Mouse (Mus musculus): ENCODE results near the gene Fam205a1. TPM values are rescaled to one million over a fixed set of nuclear protein-coding genes. Genes with fewer than 3 reads are reported as not detected.
"Not testable (repeated sequence)": the region's sequence is repeated elsewhere in the genome, so short reads cannot be mapped to it uniquely, and the experiment has no call there.

Gene Fam205a1
- not detected in 2 replicates for polyA plus RNA-seq (2015; fragmentation: Nextera tagmentation; extraction: Ambion mirVana)

GRCm38 (mm10) chr4:42853788-42854187, at the start of gene Fam205a1:
Gene Fam205a1 (minus strand): TSS chr4:42853888.
- not testable (repeated sequence) for H3K36me3 ChIP-seq (replicated peaks); H3K27me3 ChIP-seq (replicated peaks); H3K4me3 ChIP-seq; H3K4me1 ChIP-seq; H3K4me2 ChIP-seq; H3K9ac ChIP-seq; H3K27ac ChIP-seq; H3K9me3 ChIP-seq; ATAC-seq (replicated peaks)
- WGBS: 83% methylated on average over 1 of the region's 1 CpGs

- no peak for ATAC-seq (replicated peaks)
- Histone ChIP-seq H3K27me3 (replicated peaks) (no peaks in the 10 kb centered on the region), H3K4me2 (no peak overlapping the region), H3K9me3 (no peaks in the 10 kb centered on the region), H3K36me3 (replicated peaks) (no peaks in the 10 kb centered on the region), H3K27ac (no peak overlapping the region), H3K4me3 (no peak overlapping the region), H3K9ac (no peak overlapping the region), H3K4me1 (no peaks in the 10 kb centered on the region)
- 91% methylated on average over 5 of the region's 5 CpGs for WGBS
Measured at GRCm38 (mm10) chr4:42902730-42903129, 49.0 kb upstream of the Fam205a1 start.

- no peaks in the 10 kb centered on the region for H3K27me3 ChIP-seq (replicated peaks)
- no peak for ATAC-seq (replicated peaks)
- H3K27ac ChIP-seq: no peak overlapping the region
- no peak overlapping the region for H3K4me2 ChIP-seq
- no peak overlapping the region for H3K4me3 ChIP-seq
- no peak overlapping the region for H3K9ac ChIP-seq
- no peaks in the 10 kb centered on the region for H3K4me1 ChIP-seq
- no peaks in the 10 kb centered on the region for H3K9me3 ChIP-seq
- WGBS: 66% methylated on average over 9 of the region's 9 CpGs
- no peaks in the 10 kb centered on the region for H3K36me3 ChIP-seq (replicated peaks)
Measured at GRCm38 (mm10) chr4:42902174-42902573, 48.5 kb upstream of the Fam205a1 start.

DNA sequence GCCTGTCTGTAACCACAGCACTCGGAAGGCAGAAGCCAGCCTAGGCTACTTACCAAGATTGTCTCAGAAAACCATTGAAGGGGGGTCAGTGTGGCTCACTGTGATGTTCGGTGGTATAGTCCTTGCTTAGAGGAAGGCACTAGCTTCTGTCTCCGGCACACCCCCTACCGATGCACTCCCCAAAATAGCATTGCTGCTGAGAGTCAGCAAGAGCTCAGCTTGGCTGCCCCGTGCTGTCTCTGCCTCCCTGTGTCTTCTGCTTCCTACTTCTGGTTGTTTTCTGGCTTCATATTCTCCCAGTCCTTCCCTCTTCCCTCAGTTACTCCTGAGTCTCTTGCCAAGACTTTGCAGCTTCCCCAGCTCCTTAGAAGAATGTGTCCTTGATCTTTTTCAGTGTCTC, 47.2 kb upstream of the Fam205a1 start:
- H3K27me3 ChIP-seq (replicated peaks): no peaks in the 10 kb centered on the region
- no peaks in the 10 kb centered on the region for H3K4me1 ChIP-seq
- WGBS: 68% methylated on average over 5 of the region's 5 CpGs
- H3K9me3 ChIP-seq: no peaks in the 10 kb centered on the region
- H3K27ac ChIP-seq: no peak overlapping the region
- no peak overlapping the region for H3K4me2 ChIP-seq
- H3K4me3 ChIP-seq: no peak overlapping the region
- no peak overlapping the region for H3K9ac ChIP-seq
- H3K36me3 ChIP-seq (replicated peaks): no peaks in the 10 kb centered on the region
- ATAC-seq (replicated peaks): no peak

DNA sequence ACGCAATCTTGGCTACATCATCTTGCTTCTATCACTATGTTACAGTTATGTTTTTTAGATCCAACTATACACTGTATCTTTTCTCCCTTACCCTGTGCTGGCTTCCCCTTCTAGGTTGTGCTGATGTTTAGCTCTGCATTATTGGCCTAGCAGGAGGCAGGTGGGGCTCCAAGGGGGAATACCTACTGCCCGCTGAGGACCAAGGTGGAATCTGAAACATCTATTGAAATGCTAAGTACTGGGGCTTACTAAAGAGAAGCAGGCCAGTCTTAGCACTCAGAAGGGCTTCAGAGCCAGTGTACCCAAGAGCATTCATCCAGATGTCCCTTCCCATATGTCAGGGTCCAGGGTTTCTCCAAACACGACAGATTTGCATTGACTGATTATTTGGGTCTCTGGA, 45.2 kb upstream of the Fam205a1 start:
- ATAC-seq (replicated peaks): no peak
- H3K9me3 ChIP-seq: no peaks in the 10 kb centered on the region
- H3K27ac ChIP-seq: no peak overlapping the region
- no peaks in the 10 kb centered on the region for H3K36me3 ChIP-seq (replicated peaks)
- no peak overlapping the region for H3K9ac ChIP-seq
- no peak overlapping the region for H3K4me3 ChIP-seq
- H3K27me3 ChIP-seq (replicated peaks): no peaks in the 10 kb centered on the region
- H3K4me1 ChIP-seq: no peaks in the 10 kb centered on the region
- H3K4me2 ChIP-seq: no peak overlapping the region
- WGBS: 33% methylated on average over 3 of the region's 3 CpGs

GRCm38 (mm10) chr4:42895118-42895517, 41.4 kb upstream of the Fam205a1 start:
- no peak overlapping the region for H3K4me2 ChIP-seq
- H3K9me3 ChIP-seq: no peaks in the 10 kb centered on the region
- no peaks in the 10 kb centered on the region for H3K27me3 ChIP-seq (replicated peaks)
- no peaks in the 10 kb centered on the region for H3K4me1 ChIP-seq
- no peak overlapping the region for H3K9ac ChIP-seq
- H3K27ac ChIP-seq: no peak overlapping the region
- no peaks in the 10 kb centered on the region for H3K36me3 ChIP-seq (replicated peaks)
- ATAC-seq (replicated peaks): no peak
- WGBS: 52% methylated on average over 7 of the region's 7 CpGs
- H3K4me3 ChIP-seq: no peak overlapping the region

GRCm38 (mm10) chr4:42891176-42891575, 37.5 kb upstream of the Fam205a1 start:
- WGBS: 66% methylated on average over 7 of the region's 7 CpGs
- Histone ChIP-seq H3K4me1 (no peaks in the 10 kb centered on the region), H3K4me2 (no peak overlapping the region), H3K36me3 (replicated peaks) (no peaks in the 10 kb centered on the region), H3K9me3 (no peaks in the 10 kb centered on the region), H3K27me3 (replicated peaks) (no peaks in the 10 kb centered on the region), H3K27ac (no peak overlapping the region), H3K4me3 (no peak overlapping the region), H3K9ac (no peak overlapping the region)
- ATAC-seq (replicated peaks): no peak

- H3K4me3 ChIP-seq: no peak overlapping the region
- H3K9ac ChIP-seq: no peak overlapping the region
- H3K27ac ChIP-seq: no peak overlapping the region
- no peak for ATAC-seq (replicated peaks)
- H3K4me2 ChIP-seq: no peak overlapping the region
- no peaks in the 10 kb centered on the region for H3K4me1 ChIP-seq
- H3K9me3 ChIP-seq: no peaks in the 10 kb centered on the region
- 87% methylated on average over 6 of the region's 6 CpGs for WGBS
- no peaks in the 10 kb centered on the region for H3K27me3 ChIP-seq (replicated peaks)
- no peaks in the 10 kb centered on the region for H3K36me3 ChIP-seq (replicated peaks)
Measured at GRCm38 (mm10) chr4:42888806-42889205, 35.1 kb upstream of the Fam205a1 start.

GRCm38 (mm10) chr4:42886926-42887325, 33.2 kb upstream of the Fam205a1 start:
- Histone ChIP-seq H3K36me3 (replicated peaks) (no peaks in the 10 kb centered on the region), H3K27ac (no peak overlapping the region), H3K4me2 (no peak overlapping the region), H3K4me1 (no peaks in the 10 kb centered on the region), H3K4me3 (no peak overlapping the region), H3K9me3 (no peaks in the 10 kb centered on the region), H3K27me3 (replicated peaks) (no peaks in the 10 kb centered on the region), H3K9ac (no peak overlapping the region)
- no peak for ATAC-seq (replicated peaks)
- WGBS: 91% methylated on average over 6 of the region's 6 CpGs

GRCm38 (mm10) chr4:42880677-42880948, 26.9 kb upstream of the Fam205a1 start:
- Histone ChIP-seq H3K9ac (no peak overlapping the region), H3K27me3 (replicated peaks) (no peaks in the 10 kb centered on the region), H3K4me3 (no peak overlapping the region), H3K4me2 (no peak overlapping the region), H3K36me3 (replicated peaks) (no peaks in the 10 kb centered on the region), H3K9me3 (no peaks in the 10 kb centered on the region), H3K4me1 (no peaks in the 10 kb centered on the region), H3K27ac (no peak overlapping the region)
- ATAC-seq (replicated peaks): no peak
- 48% methylated on average over 1 of the region's 1 CpGs for WGBS

GRCm38 (mm10) chr4:42879829-42880676, 26.4 kb upstream of the Fam205a1 start:
- WGBS: 79% methylated on average over 16 of the region's 16 CpGs
- Histone ChIP-seq H3K9me3 (no peaks in the 10 kb centered on the region), H3K9ac (no peak overlapping the region)

DNA sequence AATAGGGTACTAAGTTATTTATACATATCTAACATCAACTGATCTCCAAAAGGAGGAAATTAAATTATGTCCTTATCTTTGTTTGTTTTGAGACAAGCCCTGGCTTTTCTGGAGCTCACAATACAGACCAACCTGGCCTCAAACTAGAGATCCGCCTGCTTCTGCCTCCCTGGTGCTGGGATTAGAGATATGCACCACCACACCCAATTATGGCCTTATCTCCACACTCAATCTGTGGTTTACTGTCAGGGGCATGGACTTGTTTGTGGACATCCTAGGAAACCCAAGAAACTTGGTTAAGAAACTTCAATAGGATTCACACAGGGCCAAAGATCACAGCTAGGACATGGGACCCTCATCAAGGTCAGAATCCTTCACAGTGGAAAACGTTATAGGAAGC, 24.0 kb upstream of the Fam205a1 start:
- Histone ChIP-seq H3K27me3 (replicated peaks) (no peaks in the 10 kb centered on the region), H3K4me1 (no peaks in the 10 kb centered on the region), H3K27ac (no peak overlapping the region), H3K4me3 (no peak overlapping the region), H3K9ac (no peak overlapping the region), H3K36me3 (replicated peaks) (no peaks in the 10 kb centered on the region), H3K9me3 (no peaks in the 10 kb centered on the region), H3K4me2 (no peak overlapping the region)
- WGBS: 82% methylated on average over 2 of the region's 2 CpGs
- no peak for ATAC-seq (replicated peaks)

More at GRCm38 (mm10) chr4:42879829-42880676, 26.4 kb upstream of the Fam205a1 start:
- Histone ChIP-seq H3K27ac (0 out of 2 replicates have a peak overlapping the region, but pooled peaks have one; percentile 8), H3K4me1 (no peaks in the 10 kb centered on the region), H3K4me2 (no peak overlapping the region), H3K4me3 (no peak overlapping the region), H3K27me3 (replicated peaks) (no peaks in the 10 kb centered on the region), H3K36me3 (replicated peaks) (no peaks in the 10 kb centered on the region)
- no peak for ATAC-seq (replicated peaks)

GRCm38 (mm10) chr4:42876586-42877291, 23.1 kb upstream of the Fam205a1 start:
- peak; percentile 93 for ATAC-seq (replicated peaks)
- H3K4me3 ChIP-seq: no peak overlapping the region
- 35% methylated on average over 5 of the region's 5 CpGs for WGBS

More at GRCm38 (mm10) chr4:42876586-42877291, 23.1 kb upstream of the Fam205a1 start:
- H3K27me3 ChIP-seq (replicated peaks): no peaks in the 10 kb centered on the region
- no peaks in the 10 kb centered on the region for H3K36me3 ChIP-seq (replicated peaks)
- H3K9ac ChIP-seq: no peak overlapping the region
- no peak overlapping the region for H3K4me2 ChIP-seq
- no peaks in the 10 kb centered on the region for H3K4me1 ChIP-seq
- H3K27ac ChIP-seq: no peak overlapping the region
- no peaks in the 10 kb centered on the region for H3K9me3 ChIP-seq
